Mouse (Mus musculus) ES-E14 (cell line): ENCODE measurements around the gene Smim17. TPM values are rescaled to one million over a fixed set of nuclear protein-coding genes. Genes with fewer than 3 reads are reported as not detected.

Experiments
- DNase-seq: peaks from one replicate; pipeline ENCODE4 v3.0.0-alpha.2; 2013; ENCODE audit warnings: low read depth, low spot score
- H3K27ac ChIP-seq: 2 replicates; pipeline ENCODE4 v1.5.1; 2012; ENCODE audit warnings: low read depth, mild to moderate bottlenecking, low read length, moderate library complexity, mixed read lengths; ENCODE audit not compliant: poor library complexity, insufficient read depth, severe bottlenecking
- H3K36me3 ChIP-seq: 2 replicates; pipeline ENCODE4 v1.6.1; 2012; ENCODE audit warnings: mild to moderate bottlenecking, low read length, moderate library complexity, mixed read lengths; ENCODE audit not compliant: control insufficient read depth, poor library complexity, insufficient read depth, severe bottlenecking
- H3K4me1 ChIP-seq, 2 experiments: fragments of 150-350 bp in 1 of 2; sonication (generic) in 1 of 2; 2 replicates each; pipeline ENCODE4 v1.6.1; 2012; ENCODE audit warnings: low read length in 2 of 2, mild to moderate bottlenecking in 1 of 2, mixed read lengths in 1 of 2; ENCODE audit not compliant: control insufficient read depth in 2 of 2, insufficient read depth in 2 of 2, poor library complexity in 1 of 2
- H3K4me3 ChIP-seq, 2 experiments: fragments of 150-350 bp in 1 of 2; sonication (generic) in 1 of 2; 2 replicates each; pipeline ENCODE4 v1.5.1; 2012; ENCODE audit warnings: low read length in 2 of 2, low read depth in 1 of 2, mild to moderate bottlenecking in 1 of 2, mixed read lengths in 1 of 2; ENCODE audit not compliant: insufficient read depth in 1 of 2, poor library complexity in 1 of 2, severe bottlenecking in 1 of 2
- H3K9ac ChIP-seq: 2 replicates; pipeline ENCODE4 v1.6.1; 2012; ENCODE audit warnings: low read depth, mild to moderate bottlenecking, low read length, mixed read lengths; ENCODE audit not compliant: poor library complexity, insufficient read depth, severe bottlenecking
- H3K9me3 ChIP-seq: fragments of 150-350 bp; sonication (generic); 2 replicates; pipeline ENCODE4 v1.6.1; 2012; ENCODE audit warnings: low read depth, mild to moderate bottlenecking, low read length; ENCODE audit not compliant: control insufficient read depth, insufficient read depth
- CHD2 ChIP-seq: IDR thresholded peaks from 2 replicates; pipeline ENCODE4 v1.6.1; 2014; ENCODE audit warnings: mild to moderate bottlenecking, low read depth, low read length, inconsistent platforms
- HCFC1 ChIP-seq: IDR thresholded peaks from 2 replicates; pipeline ENCODE4 v1.6.1; 2012; ENCODE audit warnings: low read length, inconsistent platforms, borderline replicate concordance; ENCODE audit not compliant: insufficient read depth
- MAFK ChIP-seq: IDR thresholded peaks from 2 replicates; pipeline ENCODE4 v1.6.1; 2014; ENCODE audit warnings: mild to moderate bottlenecking, low read depth, low read length, inconsistent platforms; ENCODE audit not compliant: insufficient read depth
- ZC3H11A ChIP-seq: IDR thresholded peaks from 2 replicates; pipeline ENCODE4 v1.6.1; 2012; ENCODE audit warnings: low read depth, mild to moderate bottlenecking, inconsistent platforms, low read length, borderline replicate concordance
- ZNF384 ChIP-seq: IDR thresholded peaks from 2 replicates; pipeline ENCODE4 v1.6.1; 2012; ENCODE audit warnings: low read depth, low read length, inconsistent platforms
- in situ Hi-C, 2 experiments: fragments of 600-800 bp; cut with MboI; formaldehyde crosslinking; loops; one replicate each; pipeline ENCODE4 v1.15.1; 2025; ENCODE audit warnings: low sequenced_read_pairs in 2 of 2, inconsistent platforms in 1 of 2; ENCODE audit not compliant: unreplicated experiment in 2 of 2
- total RNA-seq: library from RNA; depleted of rRNA; stranded (reverse); fragments of 300-350 nt; gene quantifications from 2 replicates; pipeline ENCODE4 v1.2.3, GENCODE M21; 2012

Smim17 gene
- total RNA-seq, 1 experiment: 0.54 TPM

DNA sequence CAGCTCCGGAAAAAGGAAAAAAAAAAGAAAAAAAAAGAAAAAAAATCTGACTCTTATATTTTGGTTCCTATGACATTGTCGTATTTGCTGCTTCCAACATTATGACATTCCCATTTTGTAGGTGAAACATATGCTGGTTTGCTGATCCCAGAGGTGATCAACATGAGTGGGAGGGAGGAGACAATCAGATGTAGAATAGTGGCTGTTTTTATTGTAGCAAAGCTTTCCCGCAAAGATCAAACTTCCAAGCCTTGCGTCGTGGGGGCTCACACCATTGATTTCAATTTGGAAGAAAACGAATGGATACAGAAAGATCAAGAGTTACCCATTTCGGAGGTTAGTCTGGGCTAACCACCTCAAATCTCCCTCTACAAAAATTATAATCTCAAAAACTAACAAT is 36.8 kb upstream of the Smim17 start:
- H3K9me3 ChIP-seq: no peaks in the 10 kb centered on the region
- DNase-seq: no peak
- H3K4me3 ChIP-seq: peak overlapping the region; percentile 66 to 84
- TF ChIP-seq CHD2 (no peak), ZC3H11A (no peak), MAFK (no peak), HCFC1 (no peak), ZNF384 (no peak)
- in situ Hi-C loops: no loop called here
- no peaks in the 10 kb centered on the region for H3K36me3 ChIP-seq
- peaks cover 2 to 6% of the 10 kb centered on the region in 2 experiments; a peak in 2 of 4 replicates for H3K4me1 ChIP-seq
- H3K9ac ChIP-seq: peak overlapping the region; percentile 58; the same call in 1 of the 2 replicates
- H3K27ac ChIP-seq: no peak overlapping the region

DNA sequence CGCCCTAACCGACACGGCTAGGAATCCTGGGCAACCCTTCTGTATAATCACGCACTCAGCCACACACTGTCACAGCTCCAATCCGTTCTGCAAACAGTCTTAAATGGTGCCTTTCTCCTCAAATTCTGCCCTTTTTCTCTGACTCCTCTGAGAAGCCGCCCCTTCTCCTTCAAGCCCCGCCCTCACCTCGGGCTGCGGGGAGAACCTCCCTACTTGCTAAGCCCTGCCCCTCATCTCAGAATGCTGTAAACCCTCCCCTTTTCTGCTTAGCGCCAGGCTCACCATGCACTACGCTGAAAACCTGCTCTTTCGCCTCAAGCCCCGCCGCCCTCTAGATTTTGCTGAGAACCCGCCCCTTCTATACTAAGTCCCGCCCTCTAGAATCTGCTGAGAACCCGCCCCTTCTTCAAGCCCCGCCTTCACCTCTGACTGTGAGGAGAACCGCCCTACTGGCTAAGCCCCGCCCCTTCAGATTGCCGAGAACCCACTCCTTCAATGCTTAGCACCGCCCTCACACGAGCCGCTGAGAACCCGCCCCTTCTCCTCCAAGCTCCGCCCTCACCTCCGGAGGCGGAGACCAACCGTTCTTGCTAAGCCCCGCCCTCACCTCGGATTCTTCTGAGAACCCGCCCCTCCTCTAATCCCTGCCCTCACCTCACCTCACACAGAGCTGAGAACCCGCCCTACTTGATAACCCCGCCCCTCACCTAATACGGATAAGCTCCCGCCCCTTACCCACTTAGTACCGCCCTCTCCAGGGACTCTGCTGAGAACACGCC is 36.1 kb upstream of the Smim17 start:
- peak overlapping the region; percentile 68; the same call in 1 of the 2 replicates for H3K27ac ChIP-seq
- peak; percentile 99 for DNase-seq
- H3K9ac ChIP-seq: peak overlapping the region; percentile 58
- H3K9me3 ChIP-seq: no peaks in the 10 kb centered on the region
- no peaks in the 10 kb centered on the region for H3K36me3 ChIP-seq
- H3K4me3 ChIP-seq: peak overlapping the region; percentile 83 to 100
- no peak for TF ChIP-seq MAFK
- no peak for TF ChIP-seq ZC3H11A
- TF ChIP-seq ZNF384: no peak
- no peak for TF ChIP-seq HCFC1
- no peak for TF ChIP-seq CHD2
- peaks cover 2 to 6% of the 10 kb centered on the region in 2 experiments; a peak in 2 of 4 replicates for H3K4me1 ChIP-seq
- in situ Hi-C loops: no loop called here

DNA sequence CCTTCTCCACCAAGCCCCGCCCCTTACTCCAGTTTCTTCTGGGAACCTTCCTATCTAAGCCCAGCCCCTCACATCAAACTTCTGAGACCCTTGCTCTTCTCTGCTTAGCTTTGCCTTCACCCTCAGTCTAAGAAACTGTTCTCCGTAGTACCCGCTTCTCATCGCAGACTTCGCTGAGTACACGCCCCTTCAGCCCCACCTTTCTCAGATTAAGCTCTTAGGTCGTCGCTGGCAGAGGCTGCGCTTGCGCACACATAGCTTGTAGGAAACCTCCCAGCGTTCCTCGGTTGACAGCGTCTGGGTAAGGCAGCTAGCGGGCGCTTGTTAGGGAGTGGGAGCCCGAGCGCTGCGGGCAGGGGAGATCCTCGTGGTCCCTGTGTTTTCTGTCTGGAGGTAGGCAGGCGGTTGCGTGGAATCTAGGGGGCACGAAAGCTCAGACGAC is 35.4 kb upstream of the Smim17 start, which contains the start of gene Zfp78:
Gene Zfp78, plus strand, starts transcription at position 234 of the 442 bp plus-strand sequence.
- peak within 1 kb of the TSS; percentile 83 to 100 for H3K4me3 ChIP-seq
- H3K9ac ChIP-seq: peak within 1 kb of the TSS; percentile 88
- DNase-seq: no peak
- H3K27ac ChIP-seq: peak within 1 kb of the TSS; percentile 68
- no peaks in the 10 kb centered on the region for H3K36me3 ChIP-seq
- in situ Hi-C loops: no loop called here
- TF ChIP-seq HCFC1 (peak; percentile 46; the same call in 1 of the 2 replicates), CHD2 (no peak)
- H3K4me1 ChIP-seq: peaks cover 2 to 6% of the 10 kb centered on the region in 2 experiments; a peak in 2 of 4 replicates
- H3K9me3 ChIP-seq: no peaks in the 10 kb centered on the region

DNA sequence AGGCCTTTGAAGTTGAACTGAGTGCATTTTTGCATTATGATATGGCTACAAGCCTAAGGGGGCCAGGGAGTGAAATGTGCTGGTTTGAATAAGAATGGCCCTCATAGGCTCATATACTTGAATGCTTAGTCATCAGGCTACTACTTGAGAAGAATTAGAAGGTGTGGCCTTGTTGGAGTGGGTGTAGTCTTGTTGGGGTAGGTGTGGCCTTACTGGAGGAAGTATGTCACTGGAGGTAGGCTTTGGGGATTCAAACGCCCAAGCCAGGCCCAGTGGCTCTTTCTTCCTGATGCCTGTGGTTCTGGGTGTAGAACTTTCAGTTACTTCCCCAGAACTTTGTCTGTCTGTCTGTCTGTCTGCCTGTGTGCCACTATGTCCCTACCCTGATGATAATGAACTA is 33.8 kb upstream of the Smim17 start:
- Histone ChIP-seq H3K4me1 (peaks cover 2 to 9% of the 10 kb centered on the region in 2 experiments; a peak in 2 of 4 replicates), H3K9me3 (no peaks in the 10 kb centered on the region), H3K4me3 (no peak overlapping the region), H3K27ac (no peak overlapping the region), H3K36me3 (no peaks in the 10 kb centered on the region), H3K9ac (no peak overlapping the region)
- TF ChIP-seq HCFC1 (no peak), CHD2 (no peak), MAFK (peak; percentile 68; the same call in 1 of the 2 replicates)
- no peak for DNase-seq
- in situ Hi-C loops: no loop called here
